Mouse (Mus musculus) splenic B cell, adult 2 months (primary cell): ENCODE data around the gene Tex26.

Source experiments
- DNase-seq: peaks from one replicate; pipeline ENCODE4 v3.0.0-alpha.2; 2011; ENCODE audit warnings: low read depth, low spot score
- H3K27me3 ChIP-seq: 2 replicates; pipeline ENCODE4 v1.6.1; 2012; ENCODE audit warnings: mild to moderate bottlenecking, low read length, moderate library complexity, mixed read lengths; ENCODE audit not compliant: control insufficient read depth, poor library complexity, insufficient read depth, severe bottlenecking
- H3K36me3 ChIP-seq: 2 replicates; pipeline ENCODE4 v1.6.1; 2012; ENCODE audit warnings: mild to moderate bottlenecking, low read length, moderate library complexity, mixed read lengths; ENCODE audit not compliant: control insufficient read depth, poor library complexity, insufficient read depth, severe bottlenecking

Tex26 gene

GRCm38 (mm10) chr5:149426525-149426924, 12.9 kb upstream of the Tex26 start:
- DNase-seq = no peak
- peaks cover 1% of the 10 kb centered on the region; the same call in 1 of the 2 replicates for H3K27me3 ChIP-seq
- no peaks in the 10 kb centered on the region for H3K36me3 ChIP-seq

GRCm38 (mm10) chr5:149427277-149428060, 12.0 kb upstream of the Tex26 start:
- DNase-seq = no peak
- Histone ChIP-seq H3K27me3 (peaks cover 1% of the 10 kb centered on the region; the same call in 1 of the 2 replicates), H3K36me3 (no peaks in the 10 kb centered on the region)

- peak; percentile 53 for DNase-seq
- H3K27me3 ChIP-seq = peaks cover 1% of the 10 kb centered on the region; the same call in 1 of the 2 replicates
- no peaks in the 10 kb centered on the region for H3K36me3 ChIP-seq
These were observed 11.1 kb upstream of the Tex26 start for GRCm38 (mm10) chr5:149428347-149428746.

- DNase-seq = peak; percentile 39
- peaks cover 1% of the 10 kb centered on the region; the same call in 1 of the 2 replicates for H3K27me3 ChIP-seq
- H3K36me3 ChIP-seq = no peaks in the 10 kb centered on the region
These were observed 10.6 kb upstream of the Tex26 start for GRCm38 (mm10) chr5:149428810-149429255.

- Histone ChIP-seq H3K27me3 (peaks cover 1% of the 10 kb centered on the region; the same call in 1 of the 2 replicates), H3K36me3 (no peaks in the 10 kb centered on the region)
- no peak for DNase-seq
These were observed 9.9 kb upstream of the Tex26 start for GRCm38 (mm10) chr5:149429541-149429940.

GRCm38 (mm10) chr5:149430943-149431342, 8.5 kb upstream of the Tex26 start:
- Histone ChIP-seq H3K36me3 (no peaks in the 10 kb centered on the region), H3K27me3 (peaks cover 1% of the 10 kb centered on the region; the same call in 1 of the 2 replicates)

GRCm38 (mm10) chr5:149433618-149434017, 5.8 kb upstream of the Tex26 start:
- Histone ChIP-seq H3K36me3 (no peaks in the 10 kb centered on the region), H3K27me3 (peaks cover 1% of the 10 kb centered on the region; the same call in 1 of the 2 replicates)
- no peak for DNase-seq

More at GRCm38 (mm10) chr5:149430943-149431342, 8.5 kb upstream of the Tex26 start:
- DNase-seq = no peak

- Histone ChIP-seq H3K36me3 (no peaks in the 10 kb centered on the region), H3K27me3 (no peaks in the 10 kb centered on the region)
- peak; percentile 12 for DNase-seq
These were observed 5.2 kb upstream of the Tex26 start for GRCm38 (mm10) chr5:149434141-149434690.

- H3K27me3 ChIP-seq = no peaks in the 10 kb centered on the region
- DNase-seq = no peak
- no peaks in the 10 kb centered on the region for H3K36me3 ChIP-seq
These were observed 2.9 kb upstream of the Tex26 start for GRCm38 (mm10) chr5:149436541-149436940.

GRCm38 (mm10) chr5:149437150-149437549, 2.3 kb upstream of the Tex26 start:
- H3K27me3 ChIP-seq = no peaks in the 10 kb centered on the region
- DNase-seq = no peak
- no peaks in the 10 kb centered on the region for H3K36me3 ChIP-seq

- no peak for DNase-seq
- Histone ChIP-seq H3K27me3 (no peaks in the 10 kb centered on the region), H3K36me3 (no peaks in the 10 kb centered on the region)
These were observed 717 bp downstream of the Tex26 start for GRCm38 (mm10) chr5:149440180-149440573.

- no peaks in the 10 kb centered on the region for H3K36me3 ChIP-seq
- DNase-seq = no peak
- H3K27me3 ChIP-seq = no peaks in the 10 kb centered on the region
These were observed 2.3 kb downstream of the Tex26 start for GRCm38 (mm10) chr5:149441646-149442276.

- no peaks in the 10 kb centered on the region for H3K36me3 ChIP-seq
- no peaks in the 10 kb centered on the region for H3K27me3 ChIP-seq
- no peak for DNase-seq
These were observed 2.8 kb downstream of the Tex26 start for GRCm38 (mm10) chr5:149442277-149442660.

GRCm38 (mm10) chr5:149444451-149444850, 5.0 kb downstream of the Tex26 start:
- no peak for DNase-seq
- no peaks in the 10 kb centered on the region for H3K36me3 ChIP-seq
- H3K27me3 ChIP-seq = no peaks in the 10 kb centered on the region

GRCm38 (mm10) chr5:149446495-149446894, 7.0 kb downstream of the Tex26 start:
- no peak for DNase-seq
- no peaks in the 10 kb centered on the region for H3K27me3 ChIP-seq
- H3K36me3 ChIP-seq = no peaks in the 10 kb centered on the region
